Mouse (Mus musculus) forebrain, embryonic 16.5 days (tissue): ENCODE results near the gene D17H6S53E. TPM values are rescaled to one million over a fixed set of nuclear protein-coding genes. Genes with fewer than 3 reads are reported as not detected.

Experiments used
- ATAC-seq: fragments of 200-750 bp; cut with Nextera tagmentation; 2 replicates; pipeline ENCODE4 v1.8.0; 2017; ENCODE audit warnings: mild to moderate bottlenecking, moderate library complexity
- H3K27ac ChIP-seq: fragments of 300-500 bp; sonication (generic); 2 replicates; pipeline ENCODE4 v1.5.1; 2014; ENCODE audit warnings: low read length, control low read depth
- H3K27me3 ChIP-seq: fragments of 300-500 bp; sonication (generic); replicated peaks from 2 replicates; pipeline ENCODE4 v1.6.1; 2014; ENCODE audit warnings: low read length; ENCODE audit not compliant: control insufficient read depth, insufficient read depth
- H3K36me3 ChIP-seq: fragments of 300-500 bp; sonication (generic); 2 replicates; pipeline ENCODE4 v1.6.1; 2014; ENCODE audit not compliant: control insufficient read depth, insufficient read depth
- H3K4me1 ChIP-seq: fragments of 300-500 bp; sonication (generic); replicated peaks from 2 replicates; pipeline ENCODE4 v1.6.1; 2014; ENCODE audit warnings: low read length; ENCODE audit not compliant: control insufficient read depth, insufficient read depth
- H3K4me2 ChIP-seq: fragments of 300-500 bp; sonication (generic); 2 replicates; pipeline ENCODE4 v1.6.1; 2014; ENCODE audit warnings: mild to moderate bottlenecking, low read length, control low read depth
- H3K4me3 ChIP-seq: fragments of 300-500 bp; sonication (generic); replicated peaks from 2 replicates; pipeline ENCODE4 v1.5.1; 2014; ENCODE audit warnings: mild to moderate bottlenecking, low read length, control low read depth
- H3K9ac ChIP-seq: fragments of 300-500 bp; sonication (generic); replicated peaks from 2 replicates; pipeline ENCODE4 v1.6.1; 2014; ENCODE audit warnings: low read depth, low read length, control low read depth
- H3K9me3 ChIP-seq: fragments of 300-500 bp; sonication (generic); 2 replicates; pipeline ENCODE4 v1.6.1; 2016; ENCODE audit warnings: low read length; ENCODE audit not compliant: control insufficient read depth
- WGBS: fragments of 180-500 bp; shearing (Covaris S2); extraction: QIAGEN DNeasy Blood & Tissue Kit; methylation state at CpG from one replicate; pipeline ENCODE4 v1.1.7; 2014; 5-methylcytosine and 5-hydroxymethylcytosine counted together
- polyA plus RNA-seq: library from polyadenylated mRNA; unstranded; fragments of >200 nt; fragmentation: Nextera tagmentation; extraction: Ambion mirVana; gene quantifications from 2 replicates; pipeline ENCODE4 v1.2.1, GENCODE M21; 2015

The D17H6S53E gene
- polyA plus RNA-seq, 1 experiment from 2014 or later = 8.6 TPM

DNA sequence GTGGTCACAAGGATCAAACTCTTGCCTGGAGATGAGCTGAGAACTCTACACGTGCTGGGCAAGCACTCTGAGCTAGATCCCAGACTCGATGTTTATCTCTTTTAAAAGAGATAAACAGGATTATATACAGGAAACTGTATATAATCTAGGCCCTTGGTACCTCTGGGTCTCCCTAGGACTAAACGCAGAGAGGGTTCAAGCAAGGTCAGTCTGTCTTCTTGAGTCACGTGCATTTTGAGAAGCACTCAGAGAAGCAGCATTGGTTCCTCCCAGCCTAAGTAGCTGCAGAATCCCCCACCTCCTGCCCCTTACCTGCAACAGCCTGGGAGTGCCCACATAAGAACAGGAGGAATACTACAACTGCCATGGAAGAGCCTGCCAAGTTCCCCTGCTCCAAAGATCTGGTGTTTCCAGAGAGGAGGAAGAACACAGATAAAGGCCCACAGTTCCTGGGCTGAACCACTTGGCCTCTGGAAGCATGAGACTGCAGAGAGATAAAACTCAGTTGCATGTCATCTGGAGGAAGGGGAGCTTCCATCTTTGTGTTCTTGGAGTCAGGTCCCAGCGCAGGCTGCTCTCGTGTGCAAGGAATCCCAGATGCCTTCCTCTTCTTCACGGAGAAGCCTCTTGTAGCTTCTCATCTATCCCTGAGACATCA, 40.8 kb upstream of the D17H6S53E start, which contains the start of gene Ly6g6f:
Gene Ly6g6f, minus strand, starts transcription at position 403 of the 658 bp plus-strand sequence.
- ATAC-seq = no peak
- H3K36me3 ChIP-seq = no peaks in the 10 kb centered on the region
- no peaks in the 10 kb centered on the region for H3K9me3 ChIP-seq
- H3K4me2 ChIP-seq = no peak within 1 kb of the TSS
- 84% methylated on average over 7 of the region's 7 CpGs for WGBS
- no peak within 1 kb of the TSS for H3K4me3 ChIP-seq
- no peak within 1 kb of the TSS for H3K9ac ChIP-seq
- H3K27me3 ChIP-seq = no peaks in the 10 kb centered on the region
- H3K27ac ChIP-seq = no peak within 1 kb of the TSS
- peaks cover 11% of the 10 kb centered on the region for H3K4me1 ChIP-seq

DNA sequence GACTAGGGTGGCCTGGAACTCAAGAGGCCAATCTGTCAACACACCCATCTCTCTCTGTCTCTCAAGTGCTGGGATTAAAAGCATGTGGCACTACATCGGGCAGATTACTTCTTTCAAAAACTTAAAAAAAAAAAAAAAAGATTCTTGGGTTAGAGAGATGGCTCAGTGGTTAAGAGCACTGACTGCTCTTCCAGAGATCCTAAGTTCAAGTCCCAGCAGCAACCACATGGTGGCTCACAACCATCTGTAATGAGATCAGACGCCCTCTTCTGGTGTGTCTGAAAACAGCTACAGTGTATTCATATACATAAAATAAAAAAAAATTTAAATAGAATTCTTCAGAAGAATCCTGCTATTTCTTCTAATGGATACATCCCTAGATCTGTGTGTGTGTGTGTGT, 38.0 kb upstream of the D17H6S53E start:
- ATAC-seq = no peak
- Histone ChIP-seq H3K9ac (no peak overlapping the region), H3K9me3 (no peaks in the 10 kb centered on the region), H3K27me3 (no peaks in the 10 kb centered on the region), H3K27ac (no peak overlapping the region; the same call in 1 of the 2 replicates), H3K4me1 (peaks cover 13% of the 10 kb centered on the region), H3K4me2 (no peak overlapping the region), H3K4me3 (no peak overlapping the region), H3K36me3 (peaks cover 7% of the 10 kb centered on the region; the same call in 1 of the 2 replicates)
- WGBS = 47% methylated on average over 2 of the region's 2 CpGs

- Histone ChIP-seq H3K36me3 (peaks cover 7% of the 10 kb centered on the region; the same call in 1 of the 2 replicates), H3K4me3 (peak within 1 kb of the TSS; percentile 67), H3K27ac (peak within 1 kb of the TSS; percentile 98), H3K4me1 (peaks cover 13% of the 10 kb centered on the region), H3K9ac (peak within 1 kb of the TSS; percentile 92), H3K27me3 (no peaks in the 10 kb centered on the region), H3K4me2 (peak within 1 kb of the TSS; percentile 66), H3K9me3 (no peaks in the 10 kb centered on the region)
- WGBS = 3% methylated on average over 63 of the region's 67 CpGs
- ATAC-seq = peak; percentile 98
Measured at GRCm38 (mm10) chr17:35088825-35089644, 37.1 kb upstream of the D17H6S53E start, which contains the start of gene Abhd16a. TSS of gene Abhd16a (plus strand) at chr17:35089263.

DNA sequence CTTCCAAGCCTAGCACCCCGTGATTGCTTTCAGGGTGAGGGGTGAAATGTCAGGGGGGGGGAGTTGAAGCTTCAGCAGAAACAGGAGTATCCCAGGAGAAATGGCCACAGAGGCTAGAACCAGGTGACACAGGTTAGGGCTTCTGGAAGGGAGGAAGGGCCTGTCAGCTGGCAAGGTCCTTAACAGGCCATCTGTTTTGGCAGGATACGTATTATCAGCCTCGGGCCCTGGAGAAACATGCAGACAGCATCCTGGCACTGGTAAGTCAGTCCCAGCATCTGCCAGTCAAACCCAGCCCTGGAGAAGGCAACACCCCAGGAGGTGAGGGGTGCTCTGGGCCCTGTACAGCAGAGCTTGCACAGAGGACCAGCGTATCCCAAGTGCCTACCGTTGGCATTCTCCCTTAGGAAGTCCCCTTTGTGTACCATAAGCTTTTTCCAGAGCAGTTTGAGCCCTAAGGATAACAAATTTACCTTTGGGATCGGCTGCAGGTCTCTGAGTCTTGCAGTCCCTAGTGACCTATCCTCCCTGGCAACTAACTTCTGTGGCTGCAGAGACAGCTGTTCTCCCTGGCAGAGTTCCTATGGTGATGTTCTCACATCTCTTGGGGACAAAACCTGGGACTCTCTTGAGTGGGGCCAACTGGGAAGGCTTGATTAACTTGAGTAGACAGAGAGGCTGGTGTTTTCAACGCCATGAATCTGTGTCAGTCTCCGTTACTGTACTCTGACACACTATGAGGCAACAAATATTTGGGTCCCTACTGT, 35.8 kb upstream of the D17H6S53E start:
- peak; percentile 13; the same call in 1 of the 2 replicates for ATAC-seq
- peaks cover 13% of the 10 kb centered on the region for H3K4me1 ChIP-seq
- H3K4me2 ChIP-seq = peak overlapping the region; percentile 66
- peak overlapping the region; percentile 67 for H3K4me3 ChIP-seq
- H3K27ac ChIP-seq = peak overlapping the region; percentile 98
- no peaks in the 10 kb centered on the region for H3K27me3 ChIP-seq
- WGBS = 48% methylated on average over 8 of the region's 8 CpGs
- peaks cover 7% of the 10 kb centered on the region; the same call in 1 of the 2 replicates for H3K36me3 ChIP-seq
- H3K9me3 ChIP-seq = no peaks in the 10 kb centered on the region
- H3K9ac ChIP-seq = peak overlapping the region; percentile 92

- Histone ChIP-seq H3K4me1 (peaks cover 13% of the 10 kb centered on the region), H3K36me3 (peaks cover 13% of the 10 kb centered on the region), H3K9me3 (no peaks in the 10 kb centered on the region), H3K9ac (no peak overlapping the region), H3K27ac (no peak overlapping the region), H3K4me2 (no peak overlapping the region), H3K4me3 (no peak overlapping the region), H3K27me3 (no peaks in the 10 kb centered on the region)
- 86% methylated on average over 14 of the region's 14 CpGs for WGBS
- ATAC-seq = no peak
Measured at GRCm38 (mm10) chr17:35092403-35093198, 33.6 kb upstream of the D17H6S53E start.

DNA sequence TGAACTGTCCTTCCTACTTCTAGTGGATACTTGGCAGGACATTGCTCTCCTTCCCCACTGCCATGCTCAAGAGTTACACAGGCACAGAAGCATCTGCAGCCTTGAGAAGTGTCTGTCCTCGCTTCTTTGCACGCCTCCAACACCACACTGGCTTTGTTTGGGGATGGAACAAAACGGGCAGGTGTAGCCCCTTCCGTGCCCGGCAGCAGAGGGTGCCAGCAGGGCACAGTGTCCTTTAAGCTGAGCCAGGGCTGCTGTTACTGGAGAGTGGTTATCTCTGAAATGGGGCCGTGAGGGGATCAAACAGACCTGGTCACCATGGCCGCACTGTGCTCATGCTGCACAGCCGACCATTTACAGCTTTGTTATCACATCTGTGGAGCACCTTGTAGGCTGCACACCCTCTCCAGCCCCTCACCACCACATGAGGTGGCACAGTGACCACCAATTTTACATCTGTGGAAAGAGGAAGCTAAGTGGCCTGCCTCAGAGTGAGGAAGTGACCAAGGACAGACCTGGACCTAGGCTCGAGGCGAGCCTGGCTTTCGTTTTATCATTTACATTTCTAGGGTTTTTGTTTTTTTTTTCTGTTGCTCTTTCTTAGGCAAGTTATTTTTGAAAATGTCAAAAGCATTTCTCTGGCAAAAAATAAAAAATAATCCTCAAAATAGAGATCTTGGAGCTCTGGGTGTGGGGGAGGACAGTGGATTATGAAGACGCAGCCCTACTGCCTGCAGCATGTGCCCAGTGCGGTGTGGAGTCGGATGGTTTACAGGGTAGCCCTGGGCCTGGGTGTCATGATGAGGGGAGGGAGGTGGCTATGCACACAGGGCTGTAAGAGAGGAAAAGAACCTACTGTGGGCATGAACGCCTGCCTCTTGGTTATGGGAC, 31.5 kb upstream of the D17H6S53E start:
- H3K27me3 ChIP-seq = no peaks in the 10 kb centered on the region
- no peak overlapping the region for H3K4me3 ChIP-seq
- peaks cover 13% of the 10 kb centered on the region for H3K36me3 ChIP-seq
- H3K9ac ChIP-seq = no peak overlapping the region
- H3K27ac ChIP-seq = no peak overlapping the region
- peaks cover 12% of the 10 kb centered on the region for H3K4me1 ChIP-seq
- no peak for ATAC-seq
- 91% methylated on average over 15 of the region's 15 CpGs for WGBS
- H3K4me2 ChIP-seq = no peak overlapping the region
- H3K9me3 ChIP-seq = no peaks in the 10 kb centered on the region

DNA sequence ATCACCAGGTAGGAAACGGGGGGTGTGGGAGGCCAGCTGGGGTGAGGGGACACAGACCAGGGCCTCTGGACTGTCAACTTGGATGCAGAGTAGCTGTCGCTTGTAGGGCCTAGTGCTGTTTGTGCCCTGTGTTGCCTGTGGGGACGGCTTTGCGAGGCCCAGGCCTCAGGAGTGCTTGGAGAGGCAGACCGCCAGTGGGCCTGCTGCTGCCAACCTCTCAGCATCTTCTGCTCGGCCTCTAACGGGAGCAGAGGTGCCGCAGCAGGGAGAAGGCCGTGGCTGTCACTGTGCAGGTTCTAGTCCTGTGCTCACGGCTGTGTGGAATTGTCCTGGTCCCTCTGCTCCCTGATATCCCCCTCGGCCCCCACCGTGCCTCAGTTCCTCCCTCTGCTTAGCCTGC, 29.6 kb upstream of the D17H6S53E start:
- H3K9me3 ChIP-seq = no peaks in the 10 kb centered on the region
- H3K36me3 ChIP-seq = peaks cover 16% of the 10 kb centered on the region
- H3K27me3 ChIP-seq = no peaks in the 10 kb centered on the region
- H3K4me1 ChIP-seq = no peaks in the 10 kb centered on the region
- no peak overlapping the region for H3K4me2 ChIP-seq
- H3K27ac ChIP-seq = no peak overlapping the region
- no peak overlapping the region for H3K9ac ChIP-seq
- 81% methylated on average over 12 of the region's 12 CpGs for WGBS
- H3K4me3 ChIP-seq = no peak overlapping the region
- ATAC-seq = no peak

DNA sequence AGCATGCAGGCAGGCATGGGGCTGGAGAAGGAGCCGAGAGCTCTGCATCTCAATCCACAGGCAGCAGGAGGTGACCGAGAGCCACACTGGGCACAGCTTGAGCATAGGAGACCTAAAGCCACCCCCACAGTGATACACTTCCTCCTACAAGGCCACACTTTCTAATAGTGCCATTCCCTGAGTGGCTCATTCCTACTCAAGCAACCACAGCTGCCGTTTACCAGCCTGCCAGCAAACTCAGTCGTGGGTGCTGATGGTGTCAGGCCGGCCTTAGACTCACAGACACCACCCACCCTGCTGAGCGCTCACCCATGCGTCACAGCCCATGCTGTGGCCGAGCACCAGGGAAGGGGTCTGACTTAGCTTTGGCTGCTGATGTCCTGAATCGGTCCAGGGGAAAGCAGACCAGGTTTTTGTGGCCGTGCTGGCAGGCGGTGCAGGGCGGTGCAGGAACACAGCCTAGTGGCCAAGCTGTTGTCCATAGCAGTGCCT, 29.0 kb upstream of the D17H6S53E start:
- Histone ChIP-seq H3K9ac (no peak overlapping the region), H3K9me3 (no peaks in the 10 kb centered on the region), H3K36me3 (peaks cover 17% of the 10 kb centered on the region), H3K4me3 (no peak overlapping the region), H3K27ac (no peak overlapping the region), H3K4me2 (no peak overlapping the region), H3K27me3 (no peaks in the 10 kb centered on the region), H3K4me1 (no peaks in the 10 kb centered on the region)
- no peak for ATAC-seq
- 77% methylated on average over 12 of the region's 12 CpGs for WGBS
